Mouse (Mus musculus) spleen, postnatal 14 days (tissue): ENCODE measurements around the gene Kcnh7.

Experiments used
- DNase-seq, 2 experiments: peaks; one replicate each; pipeline ENCODE4 v3.0.0; 2021 to 2022; ENCODE audit warnings: low spot score in 2 of 2

Kcnh7 gene

GRCm38 (mm10) chr2:63183563-63184545 is at the start of gene Kcnh7:
Kcnh7 (minus strand) TSS chr2:63184287.
- no peak for DNase-seq

GRCm38 (mm10) chr2:63207435-63207834 is 23.3 kb upstream of the Kcnh7 start:
- DNase-seq = no peak

- DNase-seq = no peak
These were observed 1.9 kb upstream of the Kcnh7 start for GRCm38 (mm10) chr2:63186014-63186413.

GRCm38 (mm10) chr2:63184551-63185430 is 704 bp upstream of the Kcnh7 start:
- no peak for DNase-seq

GRCm38 (mm10) chr2:63153701-63154100 is 30.4 kb downstream of the Kcnh7 start:
- no peak for DNase-seq

- DNase-seq = no peak
These were observed 56.1 kb downstream of the Kcnh7 start for GRCm38 (mm10) chr2:63127762-63128516.

GRCm38 (mm10) chr2:63120316-63120715 is 63.8 kb downstream of the Kcnh7 start:
- DNase-seq = no peak

- DNase-seq = no peak
These were observed 66.6 kb downstream of the Kcnh7 start for GRCm38 (mm10) chr2:63117209-63118193.

GRCm38 (mm10) chr2:63105971-63106370 is 78.1 kb downstream of the Kcnh7 start:
- no peak for DNase-seq

- DNase-seq = no peak
These were observed 84.4 kb downstream of the Kcnh7 start for GRCm38 (mm10) chr2:63099676-63100075.

GRCm38 (mm10) chr2:63091775-63092174 is 92.3 kb downstream of the Kcnh7 start:
- no peak for DNase-seq

- DNase-seq = no peak
These were observed 93.6 kb downstream of the Kcnh7 start for GRCm38 (mm10) chr2:63090447-63090846.

GRCm38 (mm10) chr2:63058386-63058785 is 125.7 kb downstream of the Kcnh7 start:
- DNase-seq = no peak

GRCm38 (mm10) chr2:63049884-63050283 is 134.2 kb downstream of the Kcnh7 start:
- DNase-seq = no peak

GRCm38 (mm10) chr2:63039718-63040117 is 144.4 kb downstream of the Kcnh7 start:
- no peak for DNase-seq

GRCm38 (mm10) chr2:63014909-63015308 is 169.2 kb downstream of the Kcnh7 start:
- DNase-seq = no peak

GRCm38 (mm10) chr2:63009141-63009540 is 174.9 kb downstream of the Kcnh7 start:
- no peak for DNase-seq

GRCm38 (mm10) chr2:63002784-63003183 is 181.3 kb downstream of the Kcnh7 start:
- DNase-seq = no peak

GRCm38 (mm10) chr2:62997692-62998091 is 186.4 kb downstream of the Kcnh7 start:
- no peak for DNase-seq

- DNase-seq = no peak
These were observed 195.5 kb downstream of the Kcnh7 start for GRCm38 (mm10) chr2:62988616-62989015.
